Mouse (Mus musculus) liver, embryonic 13.5 days (tissue): ENCODE results near the gene Cubn. TPM values are rescaled to one million over a fixed set of nuclear protein-coding genes. Genes with fewer than 3 reads are reported as not detected.

Experiments used
- ATAC-seq: fragments of 200-750 bp; cut with Nextera tagmentation; 2 replicates; pipeline ENCODE4 v1.8.0; 2017; ENCODE audit warnings: low read depth, mild to moderate bottlenecking, moderate number of reproducible peaks, moderate library complexity
- DNase-seq: peaks from one replicate; pipeline ENCODE4 v3.0.0; 2022
- H3K27ac ChIP-seq: fragments of 300-500 bp; sonication (generic); 2 replicates; pipeline ENCODE4 v1.5.1; 2015; ENCODE audit warnings: moderate library complexity, mild to moderate bottlenecking, inconsistent platforms
- H3K27me3 ChIP-seq: fragments of 300-500 bp; sonication (generic); 2 replicates; pipeline ENCODE4 v1.6.1; 2015; ENCODE audit warnings: mild to moderate bottlenecking, inconsistent platforms
- H3K36me3 ChIP-seq: fragments of 300-500 bp; sonication (generic); 2 replicates; pipeline ENCODE4 v1.6.1; 2015; ENCODE audit warnings: mild to moderate bottlenecking, inconsistent platforms
- H3K4me1 ChIP-seq: fragments of 300-500 bp; sonication (generic); replicated peaks from 2 replicates; pipeline ENCODE4 v1.6.1; 2015; ENCODE audit warnings: inconsistent platforms
- H3K4me2 ChIP-seq: fragments of 300-500 bp; sonication (generic); 2 replicates; pipeline ENCODE4 v1.6.1; 2015; ENCODE audit warnings: inconsistent platforms, mild to moderate bottlenecking, moderate library complexity
- H3K4me3 ChIP-seq: fragments of 300-500 bp; sonication (generic); replicated peaks from 2 replicates; pipeline ENCODE4 v1.5.1; 2015; ENCODE audit warnings: mild to moderate bottlenecking, inconsistent platforms
- H3K9ac ChIP-seq: fragments of 300-500 bp; sonication (generic); 2 replicates; pipeline ENCODE4 v1.6.1; 2015; ENCODE audit warnings: mild to moderate bottlenecking, inconsistent platforms
- H3K9me3 ChIP-seq: fragments of 300-500 bp; sonication (generic); replicated peaks from 2 replicates; pipeline ENCODE4 v1.6.1; 2016; ENCODE audit warnings: inconsistent platforms
- WGBS: fragments of 180-500 bp; shearing (Covaris S2); methylation state at CpG from one replicate; pipeline ENCODE4 v1.1.7; 2015; ENCODE audit not compliant: insufficient replicate concordance; 5-methylcytosine and 5-hydroxymethylcytosine counted together
- polyA plus RNA-seq: library from polyadenylated mRNA; unstranded; fragments of >200 nt; fragmentation: Nextera tagmentation; extraction: Ambion mirVana; gene quantifications from 2 replicates; pipeline ENCODE4 v1.2.1, GENCODE M21; 2015

Gene Cubn
- polyA plus RNA-seq, 1 experiment from 2014 or later: 0.03 TPM

GRCm38 (mm10) chr2:13373291-13373690, 118.3 kb downstream of the Cubn start:
- Histone ChIP-seq H3K4me1 (peaks cover 12% of the 10 kb centered on the region; the same call in 1 of the 2 replicates), H3K36me3 (no peaks in the 10 kb centered on the region), H3K9me3 (no peaks in the 10 kb centered on the region), H3K9ac (no peak overlapping the region), H3K27me3 (no peaks in the 10 kb centered on the region), H3K4me2 (no peak overlapping the region), H3K27ac (no peak overlapping the region), H3K4me3 (no peak overlapping the region)
- 67% methylated on average over 1 of the region's 1 CpGs for WGBS
- no peak for ATAC-seq
- DNase-seq: no peak

- no peak overlapping the region for H3K4me3 ChIP-seq
- peak overlapping the region; percentile 57 for H3K27ac ChIP-seq
- no peaks in the 10 kb centered on the region for H3K36me3 ChIP-seq
- no peak for ATAC-seq
- no peak overlapping the region for H3K4me2 ChIP-seq
- no peaks in the 10 kb centered on the region for H3K27me3 ChIP-seq
- H3K9ac ChIP-seq: no peak overlapping the region
- WGBS: 69% methylated on average over 3 of the region's 3 CpGs
- DNase-seq: no peak
- H3K9me3 ChIP-seq: no peaks in the 10 kb centered on the region
- peaks cover 12% of the 10 kb centered on the region; the same call in 1 of the 2 replicates for H3K4me1 ChIP-seq
These were observed 118.8 kb downstream of the Cubn start for GRCm38 (mm10) chr2:13372825-13373224.

DNA sequence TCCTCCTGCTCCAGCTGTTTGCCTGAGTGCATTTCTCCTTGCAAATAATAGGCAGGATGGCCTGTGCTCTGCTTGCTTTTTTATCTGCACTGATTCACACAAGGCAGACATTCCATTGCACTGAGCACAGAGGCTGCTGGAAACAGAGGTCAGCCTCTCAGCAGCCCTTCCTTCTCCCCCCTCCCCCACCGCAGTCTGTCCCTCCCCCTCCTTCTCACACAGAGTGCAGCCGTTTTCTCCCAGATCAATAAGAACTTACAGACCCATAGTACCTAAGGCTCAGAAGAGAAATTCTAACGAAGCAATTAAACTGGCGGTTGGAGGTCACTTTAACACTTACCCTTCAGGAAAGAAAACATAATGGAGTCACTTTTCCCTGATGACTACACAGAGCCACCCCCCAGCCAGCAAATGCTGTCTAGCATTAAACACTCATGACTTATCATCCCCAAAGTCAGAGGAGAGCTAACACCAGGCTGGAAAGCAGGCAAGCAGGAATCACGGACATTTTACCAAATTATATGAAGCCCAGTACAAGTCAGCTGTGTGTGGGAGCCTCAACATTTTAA, 119.3 kb downstream of the Cubn start:
- peaks cover 12% of the 10 kb centered on the region; the same call in 1 of the 2 replicates for H3K4me1 ChIP-seq
- peak; percentile 80 for ATAC-seq
- 14% methylated on average over 5 of the region's 5 CpGs for WGBS
- peak overlapping the region; percentile 57 for H3K27ac ChIP-seq
- no peak overlapping the region for H3K4me2 ChIP-seq
- no peak for DNase-seq
- no peaks in the 10 kb centered on the region for H3K36me3 ChIP-seq
- H3K27me3 ChIP-seq: no peaks in the 10 kb centered on the region
- no peak overlapping the region for H3K9ac ChIP-seq
- H3K9me3 ChIP-seq: no peaks in the 10 kb centered on the region
- H3K4me3 ChIP-seq: no peak overlapping the region

- Histone ChIP-seq H3K9me3 (no peaks in the 10 kb centered on the region), H3K4me3 (no peak overlapping the region), H3K4me1 (peaks cover 12% of the 10 kb centered on the region; the same call in 1 of the 2 replicates), H3K4me2 (peak overlapping the region; percentile 15; the same call in 1 of the 2 replicates), H3K36me3 (no peaks in the 10 kb centered on the region), H3K27me3 (no peaks in the 10 kb centered on the region), H3K9ac (no peak overlapping the region), H3K27ac (peak overlapping the region; percentile 76)
- DNase-seq: no peak
- 10% methylated on average over 4 of the region's 4 CpGs for WGBS
- ATAC-seq: peak; percentile 65
These were observed 119.8 kb downstream of the Cubn start for GRCm38 (mm10) chr2:13371797-13372170.

- no peaks in the 10 kb centered on the region for H3K36me3 ChIP-seq
- no peak overlapping the region for H3K4me2 ChIP-seq
- H3K9me3 ChIP-seq: no peaks in the 10 kb centered on the region
- H3K27ac ChIP-seq: peak overlapping the region; percentile 76
- H3K9ac ChIP-seq: no peak overlapping the region
- DNase-seq: no peak
- no peaks in the 10 kb centered on the region for H3K27me3 ChIP-seq
- ATAC-seq: no peak
- H3K4me3 ChIP-seq: no peak overlapping the region
- WGBS: 47% methylated on average over 10 of the region's 10 CpGs
- H3K4me1 ChIP-seq: peaks cover 12% of the 10 kb centered on the region; the same call in 1 of the 2 replicates
These were observed 120.4 kb downstream of the Cubn start for GRCm38 (mm10) chr2:13371072-13371796.

DNA sequence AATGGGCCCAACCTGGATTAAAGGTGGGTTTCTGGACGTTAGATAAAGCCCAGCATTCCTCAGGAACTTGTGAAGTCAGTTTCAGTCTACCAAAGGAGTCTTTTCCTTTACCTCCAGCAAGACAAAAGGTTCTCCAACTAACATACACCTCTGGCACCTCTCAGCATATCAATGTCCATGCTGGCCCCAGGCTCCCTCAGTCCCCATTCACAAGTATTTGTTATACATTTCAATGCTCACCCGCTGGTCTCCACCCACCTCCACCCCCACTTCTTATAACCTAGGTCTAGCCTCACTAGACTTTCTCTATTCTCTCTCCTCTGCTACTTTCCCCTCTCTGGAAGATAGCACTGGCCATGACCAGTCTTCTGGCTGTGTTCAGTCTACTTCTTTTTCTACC, 121.1 kb downstream of the Cubn start:
- no peaks in the 10 kb centered on the region for H3K36me3 ChIP-seq
- H3K27ac ChIP-seq: no peak overlapping the region; the same call in 1 of the 2 replicates
- ATAC-seq (no peak), DNase-seq (no peak)
- H3K4me2 ChIP-seq: no peak overlapping the region
- no peak overlapping the region for H3K4me3 ChIP-seq
- H3K4me1 ChIP-seq: peaks cover 12% of the 10 kb centered on the region; the same call in 1 of the 2 replicates
- no peak overlapping the region for H3K9ac ChIP-seq
- no peaks in the 10 kb centered on the region for H3K9me3 ChIP-seq
- no peaks in the 10 kb centered on the region for H3K27me3 ChIP-seq
- WGBS: 35% methylated on average over 2 of the region's 2 CpGs

- H3K4me1 ChIP-seq: peaks cover 12% of the 10 kb centered on the region; the same call in 1 of the 2 replicates
- WGBS: 59% methylated on average over 3 of the region's 3 CpGs
- H3K27ac ChIP-seq: no peak overlapping the region
- no peaks in the 10 kb centered on the region for H3K36me3 ChIP-seq
- no peak overlapping the region for H3K4me3 ChIP-seq
- no peaks in the 10 kb centered on the region for H3K9me3 ChIP-seq
- H3K27me3 ChIP-seq: no peaks in the 10 kb centered on the region
- ATAC-seq: no peak
- H3K4me2 ChIP-seq: no peak overlapping the region
- no peak for DNase-seq
- H3K9ac ChIP-seq: no peak overlapping the region
These were observed 123.1 kb downstream of the Cubn start for GRCm38 (mm10) chr2:13368517-13368916.

GRCm38 (mm10) chr2:13357885-13358552, 133.6 kb downstream of the Cubn start:
- Histone ChIP-seq H3K9me3 (no peaks in the 10 kb centered on the region), H3K4me1 (peaks cover 13% of the 10 kb centered on the region), H3K4me2 (no peak overlapping the region), H3K9ac (no peak overlapping the region), H3K27me3 (no peaks in the 10 kb centered on the region), H3K4me3 (no peak overlapping the region), H3K27ac (no peak overlapping the region), H3K36me3 (no peaks in the 10 kb centered on the region)
- WGBS: 61% methylated on average over 7 of the region's 7 CpGs
- DNase-seq (no peak), ATAC-seq (no peak)

- 62% methylated on average over 3 of the region's 3 CpGs for WGBS
- no peaks in the 10 kb centered on the region for H3K36me3 ChIP-seq
- DNase-seq (no peak), ATAC-seq (no peak)
- H3K4me1 ChIP-seq: no peaks in the 10 kb centered on the region
- no peaks in the 10 kb centered on the region for H3K27me3 ChIP-seq
- no peaks in the 10 kb centered on the region for H3K9me3 ChIP-seq
- H3K4me3 ChIP-seq: no peak overlapping the region
- H3K9ac ChIP-seq: no peak overlapping the region
- no peak overlapping the region for H3K4me2 ChIP-seq
- H3K27ac ChIP-seq: no peak overlapping the region
These were observed 138.8 kb downstream of the Cubn start for GRCm38 (mm10) chr2:13352775-13353174.

- no peaks in the 10 kb centered on the region for H3K36me3 ChIP-seq
- WGBS: 80% methylated on average over 1 of the region's 1 CpGs
- no peak overlapping the region for H3K9ac ChIP-seq
- H3K27ac ChIP-seq: no peak overlapping the region
- no peaks in the 10 kb centered on the region for H3K9me3 ChIP-seq
- H3K4me2 ChIP-seq: no peak overlapping the region
- H3K4me3 ChIP-seq: no peak overlapping the region
- DNase-seq (no peak), ATAC-seq (no peak)
- H3K27me3 ChIP-seq: no peaks in the 10 kb centered on the region
- H3K4me1 ChIP-seq: no peaks in the 10 kb centered on the region
These were observed 139.4 kb downstream of the Cubn start for GRCm38 (mm10) chr2:13352112-13352728.

GRCm38 (mm10) chr2:13342325-13342926, 149.2 kb downstream of the Cubn start:
- Histone ChIP-seq H3K9ac (no peak overlapping the region), H3K27ac (no peak overlapping the region), H3K4me3 (no peak overlapping the region), H3K4me1 (no peaks in the 10 kb centered on the region), H3K4me2 (no peak overlapping the region), H3K27me3 (no peaks in the 10 kb centered on the region), H3K36me3 (no peaks in the 10 kb centered on the region), H3K9me3 (no peaks in the 10 kb centered on the region)
- 68% methylated on average over 7 of the region's 7 CpGs for WGBS
- DNase-seq: no peak
- ATAC-seq: no peak
